Mouse (Mus musculus) left cerebral cortex, adult 11 months (tissue): ENCODE measurements at regions not wholly inside any gene's neighbourhood (a gene's known extent, or its start where the extent isn't known, plus 50 kb on each side); places are given as distances from the start of the nearest gene placed in this dataset.

ENCODE experiments used
- DNase-seq: peaks from one replicate; pipeline ENCODE4 v3.0.0; 2022; ENCODE audit warnings: low spot score

GRCm38 (mm10) chr12:95937705-95938104 is 245.7 kb downstream of the Flrt2 start:
- DNase-seq = no peak

- DNase-seq = no peak
These were observed 248.5 kb downstream of the Flrt2 start for GRCm38 (mm10) chr12:95940465-95941012.

GRCm38 (mm10) chr12:95959786-95960504 is 267.9 kb downstream of the Flrt2 start:
- no peak for DNase-seq

GRCm38 (mm10) chr12:95960505-95960871 is 268.5 kb downstream of the Flrt2 start:
- DNase-seq = peak; percentile 4

GRCm38 (mm10) chr12:95962817-95963216 is 270.8 kb downstream of the Flrt2 start:
- DNase-seq = no peak

- no peak for DNase-seq
These were observed 296.8 kb downstream of the Flrt2 start for GRCm38 (mm10) chr12:95988669-95989288.

GRCm38 (mm10) chr12:95994963-95995362 is 302.9 kb downstream of the Flrt2 start:
- no peak for DNase-seq

- no peak for DNase-seq
These were observed 338.2 kb downstream of the Flrt2 start for GRCm38 (mm10) chr12:96030180-96030579.

GRCm38 (mm10) chr12:96075365-96075764 is 383.3 kb downstream of the Flrt2 start:
- no peak for DNase-seq

- no peak for DNase-seq
These were observed 399.0 kb downstream of the Flrt2 start for GRCm38 (mm10) chr12:96090995-96091394.

- DNase-seq = no peak
These were observed 414.2 kb downstream of the Flrt2 start for GRCm38 (mm10) chr12:96106254-96106653.

- DNase-seq = no peak
These were observed 422.8 kb downstream of the Flrt2 start for GRCm38 (mm10) chr12:96114727-96115379.

- no peak for DNase-seq
These were observed 425.5 kb downstream of the Flrt2 start for GRCm38 (mm10) chr12:96117553-96117952.

GRCm38 (mm10) chr12:96124156-96124931 is 432.3 kb downstream of the Flrt2 start:
- no peak for DNase-seq

GRCm38 (mm10) chr12:96129870-96130454 is 437.9 kb downstream of the Flrt2 start:
- DNase-seq = no peak

- DNase-seq = no peak
These were observed 438.9 kb downstream of the Flrt2 start for GRCm38 (mm10) chr12:96130796-96131512.

GRCm38 (mm10) chr12:96134136-96134535 is 442.1 kb downstream of the Flrt2 start:
- DNase-seq = no peak

- no peak for DNase-seq
These were observed 449.7 kb downstream of the Flrt2 start for GRCm38 (mm10) chr12:96141748-96142147.

- DNase-seq = no peak
These were observed 462.1 kb downstream of the Flrt2 start for GRCm38 (mm10) chr12:96154095-96154494.

- no peak for DNase-seq
These were observed 475.5 kb downstream of the Flrt2 start for GRCm38 (mm10) chr12:96167551-96167950.

- DNase-seq = no peak
These were observed 506.9 kb downstream of the Flrt2 start for GRCm38 (mm10) chr12:96198928-96199327.
